Mouse (Mus musculus) kidney, adult 2 months (tissue): ENCODE data around the gene Phf20.

ENCODE experiments used
- CTCF ChIP-seq: fragments of 200-500 bp; conservative IDR thresholded peaks from 2 replicates; pipeline ENCODE4 v1.5.1; 2011; ENCODE audit warnings: low read depth, mild to moderate bottlenecking, control low read depth, low read length, moderate library complexity, mixed read lengths; ENCODE audit not compliant: insufficient read depth, insufficient read length
- POLR2A ChIP-seq: fragments of 200-500 bp; IDR thresholded peaks from one replicate; pipeline ENCODE4 v1.6.1; 2011; ENCODE audit warnings: low read depth, low read length, control low read depth

GRCm38 (mm10) chr2:156192068-156192467 lies 4.2 kb upstream of the Phf20 start:
- TF ChIP-seq CTCF (no peak), POLR2A (no peak)
